Mouse (Mus musculus) cerebellum, adult 2 months (tissue): ENCODE measurements at regions not wholly inside any gene's neighbourhood (a gene's known extent, or its start where the extent isn't known, plus 50 kb on each side); places are given as distances from the start of the nearest gene placed in this dataset.
A peak's percentile ranks its signal among the peaks of the same experiment; 100 is the strongest.
"Not testable (repeated sequence)": the region's sequence is repeated elsewhere in the genome, so short reads cannot be mapped to it uniquely, and the experiment has no call there.

Source experiments
- DNase-seq, 2 experiments: peaks; one replicate each; pipeline ENCODE4 v3.0.0; 2021
- H3K27ac ChIP-seq: fragments of 200-500 bp; 2 replicates; pipeline ENCODE4 v1.5.1; 2012; ENCODE audit warnings: low read length, control low read depth, inconsistent platforms; ENCODE audit not compliant: insufficient read depth
- H3K27me3 ChIP-seq: fragments of 200-500 bp; 2 replicates; pipeline ENCODE4 v1.6.1; 2012; ENCODE audit warnings: inconsistent platforms, mild to moderate bottlenecking, low read length, moderate library complexity; ENCODE audit not compliant: control insufficient read depth, insufficient read depth
- H3K4me1 ChIP-seq: fragments of 200-500 bp; 2 replicates; pipeline ENCODE4 v1.6.1; 2011; ENCODE audit warnings: low read length; ENCODE audit not compliant: control insufficient read depth, insufficient read depth
- H3K4me3 ChIP-seq: fragments of 200-500 bp; replicated peaks from 2 replicates; pipeline ENCODE3; 2011; ENCODE audit warnings: mild to moderate bottlenecking, low read depth, low read length, control low read depth; ENCODE audit not compliant: insufficient read depth
- CTCF ChIP-seq: fragments of 200-500 bp; IDR thresholded peaks from 2 replicates; pipeline ENCODE4 v1.5.1; 2011; ENCODE audit warnings: low read depth, mild to moderate bottlenecking, control low read depth, low read length, moderate library complexity, borderline replicate concordance; ENCODE audit not compliant: insufficient read depth
- POLR2A ChIP-seq: fragments of 200-500 bp; IDR thresholded peaks from 2 replicates; pipeline ENCODE4 v1.6.1; 2011; ENCODE audit warnings: low read length, control low read depth, borderline replicate concordance; ENCODE audit not compliant: insufficient read depth
- WGBS: fragments of 180-500 bp; shearing (Covaris S2); methylation state at CpG from one replicate; pipeline ENCODE4 v1.1.7; 2018; 5-methylcytosine and 5-hydroxymethylcytosine counted together

GRCm38 (mm10) chr5:4326309-4327014 is 134.3 kb downstream of the Mterf1b start:
- WGBS: 72% methylated on average over 8 of the region's 8 CpGs
- Histone ChIP-seq H3K27ac (no peak overlapping the region), H3K27me3 (no peaks in the 10 kb centered on the region), H3K4me1 (no peaks in the 10 kb centered on the region), H3K4me3 (no peak overlapping the region)
- no peak for DNase-seq
- TF ChIP-seq POLR2A (no peak), CTCF (no peak)

- TF ChIP-seq POLR2A (no peak), CTCF (no peak)
- DNase-seq: no peak
- no peaks in the 10 kb centered on the region for H3K4me1 ChIP-seq
Observed at GRCm38 (mm10) chr5:4335683-4336082, 143.5 kb downstream of the Mterf1b start.

GRCm38 (mm10) chr5:4341956-4342355 is 149.8 kb downstream of the Mterf1b start:
- TF ChIP-seq POLR2A: no peak
- no peak for TF ChIP-seq CTCF
- 18% methylated on average over 6 of the region's 6 CpGs for WGBS
- no peaks in the 10 kb centered on the region for H3K27me3 ChIP-seq
- H3K4me1 ChIP-seq: peaks cover 4% of the 10 kb centered on the region
- H3K4me3 ChIP-seq: no peak overlapping the region
- DNase-seq: peak; percentile 28 to 41
- H3K27ac ChIP-seq: no peak overlapping the region

More at GRCm38 (mm10) chr5:4335683-4336082, 143.5 kb downstream of the Mterf1b start:
- H3K27ac ChIP-seq: no peak overlapping the region
- no peak overlapping the region for H3K4me3 ChIP-seq
- H3K27me3 ChIP-seq: no peaks in the 10 kb centered on the region
- 34% methylated on average over 5 of the region's 5 CpGs for WGBS

- no peak overlapping the region for H3K27ac ChIP-seq
- no peak for TF ChIP-seq CTCF
- no peak for TF ChIP-seq POLR2A
- H3K4me1 ChIP-seq: peaks cover 4% of the 10 kb centered on the region
- no peak for DNase-seq
- 91% methylated on average over 2 of the region's 2 CpGs for WGBS
- H3K27me3 ChIP-seq: no peaks in the 10 kb centered on the region
- H3K4me3 ChIP-seq: no peak overlapping the region
Observed at GRCm38 (mm10) chr5:4344458-4344857, 152.3 kb downstream of the Mterf1b start.

GRCm38 (mm10) chr5:4348334-4348733 is 156.2 kb downstream of the Mterf1b start:
- WGBS: 82% methylated on average over 4 of the region's 4 CpGs
- Histone ChIP-seq H3K27ac (no peak overlapping the region), H3K4me3 (no peak overlapping the region), H3K27me3 (no peaks in the 10 kb centered on the region), H3K4me1 (no peaks in the 10 kb centered on the region)
- TF ChIP-seq POLR2A (no peak), CTCF (no peak)
- no peak for DNase-seq

GRCm38 (mm10) chr5:4349943-4350342 is 157.8 kb downstream of the Mterf1b start:
- H3K27ac ChIP-seq: no peak overlapping the region
- WGBS: 69% methylated on average over 2 of the region's 2 CpGs
- H3K4me3 ChIP-seq: no peak overlapping the region

GRCm38 (mm10) chr5:4355609-4356224 is 163.6 kb downstream of the Mterf1b start:
- TF ChIP-seq POLR2A (no peak), CTCF (no peak)
- Histone ChIP-seq H3K4me3 (no peak overlapping the region), H3K4me1 (no peaks in the 10 kb centered on the region), H3K27ac (no peak overlapping the region), H3K27me3 (no peaks in the 10 kb centered on the region)
- 78% methylated on average over 7 of the region's 7 CpGs for WGBS
- no peak for DNase-seq

More at GRCm38 (mm10) chr5:4349943-4350342, 157.8 kb downstream of the Mterf1b start:
- Histone ChIP-seq H3K27me3 (no peaks in the 10 kb centered on the region), H3K4me1 (no peaks in the 10 kb centered on the region)
- no peak for DNase-seq
- no peak for TF ChIP-seq CTCF
- TF ChIP-seq POLR2A: no peak

- H3K4me1 ChIP-seq, H3K27me3 ChIP-seq: not testable (repeated sequence)
Observed at GRCm38 (mm10) chr5:4356555-4357273, 164.5 kb downstream of the Mterf1b start.

GRCm38 (mm10) chr5:4361547-4361946 is 169.4 kb downstream of the Mterf1b start:
- not testable (repeated sequence) for H3K27ac ChIP-seq, H3K4me3 ChIP-seq, H3K4me1 ChIP-seq, DNase-seq, H3K27me3 ChIP-seq
- WGBS: 97% methylated on average over 6 of the region's 6 CpGs

More at GRCm38 (mm10) chr5:4356555-4357273, 164.5 kb downstream of the Mterf1b start:
- DNase-seq, H3K4me3 ChIP-seq, H3K27ac ChIP-seq: not testable (repeated sequence)

GRCm38 (mm10) chr5:4384719-4385118 is 192.6 kb downstream of the Mterf1b start:
- H3K27me3 ChIP-seq, DNase-seq, H3K27ac ChIP-seq, H3K4me3 ChIP-seq, H3K4me1 ChIP-seq: not testable (repeated sequence)
- 82% methylated on average over 7 of the region's 7 CpGs for WGBS
